Mouse (Mus musculus) C2C12 (cell line): Measurements from ENCODE around the gene Gria3.

Source experiments
- CTCF ChIP-seq: IDR thresholded peaks from one replicate; pipeline ENCODE4 v1.5.1; 2011; ENCODE audit not compliant: control insufficient read depth, insufficient read depth, insufficient read length
- MYOD1 ChIP-seq: IDR thresholded peaks from one replicate; pipeline ENCODE4 v1.6.1; 2011; ENCODE audit warnings: low read depth; ENCODE audit not compliant: control insufficient read depth, insufficient read length
- USF1 ChIP-seq: IDR thresholded peaks from one replicate; pipeline ENCODE4 v1.6.1; 2011; ENCODE audit warnings: low read depth, mild to moderate bottlenecking, control low read depth, moderate library complexity

DNA sequence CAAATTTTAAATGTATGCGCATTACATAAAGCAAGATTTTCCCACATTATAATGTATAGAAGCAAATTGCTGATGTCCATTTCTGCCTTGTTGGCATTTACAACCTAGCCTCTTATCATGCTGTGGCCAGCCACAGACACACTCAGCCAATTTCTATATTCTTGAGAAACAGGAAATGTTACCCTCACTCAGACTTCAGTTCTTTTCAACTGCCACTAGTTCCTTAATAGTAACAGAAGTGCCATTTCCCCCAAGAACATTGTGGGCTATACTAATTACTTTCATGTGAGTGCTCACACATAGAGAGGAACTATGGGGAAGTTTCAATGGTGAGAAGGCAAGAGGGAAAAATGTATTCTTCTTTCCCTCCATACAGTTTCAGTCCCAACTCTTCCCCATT is 11.6 kb upstream of the Gria3 start:
- TF ChIP-seq CTCF = no peak
- TF ChIP-seq USF1 = no peak
- no peak for TF ChIP-seq MYOD1
